Mouse (Mus musculus): Measurements from ENCODE around the gene Gm9803. TPM values are rescaled to one million over a fixed set of nuclear protein-coding genes. Genes with fewer than 3 reads are reported as not detected.
A peak's percentile ranks its signal among the peaks of the same experiment; 100 is the strongest.

Gm9803 gene
- polyA plus RNA-seq, 1 experiment from 2014 or later, result 13.9 TPM

DNA sequence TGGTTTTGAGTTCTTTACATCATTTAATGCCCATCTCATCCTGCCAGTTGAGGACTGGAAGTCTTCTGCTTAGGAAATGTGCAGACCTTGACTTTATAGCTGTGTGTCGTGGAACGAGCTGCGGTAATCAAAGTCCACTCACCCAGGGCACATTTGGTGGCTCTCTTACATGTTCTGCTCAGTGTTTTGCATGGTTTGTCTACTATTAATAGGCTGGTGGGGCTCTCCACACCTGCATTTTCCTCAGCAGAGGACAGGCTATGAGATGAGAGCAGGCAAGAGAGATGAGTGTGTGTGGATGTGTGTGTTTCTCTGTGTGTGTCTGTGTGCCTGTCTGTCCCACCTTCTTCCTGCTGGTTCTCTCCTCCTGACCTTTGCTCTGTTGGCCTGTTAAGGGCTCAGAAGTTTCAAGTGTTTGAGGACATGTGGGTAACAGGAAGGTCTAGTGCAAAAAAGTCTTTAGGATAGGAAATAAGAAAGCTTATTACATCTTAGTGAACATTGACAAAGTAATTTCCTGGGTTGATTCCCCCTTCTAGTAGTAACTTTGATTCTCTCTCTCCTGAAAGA lies 36.4 kb upstream of the Gm9803 start:
- no peaks in the 10 kb centered on the region for H3K9me3 ChIP-seq
- WGBS, result 85% methylated on average over 3 of the region's 3 CpGs
- no peaks in the 10 kb centered on the region for H3K27me3 ChIP-seq (replicated peaks; ENCODE audit: low read depth, poor library complexity, severe bottlenecking)
- DNase-seq (ENCODE audit: low spot score), result no peak
- H3K36me3 ChIP-seq (replicated peaks), result peaks cover 14% of the 10 kb centered on the region
- H3K4me1 ChIP-seq, result peaks cover 53% of the 10 kb centered on the region
- no peak overlapping the region for H3K27ac ChIP-seq (replicated peaks)
- no peak overlapping the region for H3K4me3 ChIP-seq

GRCm38 (mm10) chr10:43488258-43488657 lies 35.6 kb upstream of the Gm9803 start:
- peaks cover 46% of the 10 kb centered on the region for H3K4me1 ChIP-seq
- H3K9me3 ChIP-seq, result no peaks in the 10 kb centered on the region
- H3K27ac ChIP-seq (replicated peaks), result no peak overlapping the region
- no peak overlapping the region for H3K4me3 ChIP-seq
- 78% methylated on average over 4 of the region's 4 CpGs for WGBS
- DNase-seq (ENCODE audit: low spot score), result no peak
- no peaks in the 10 kb centered on the region for H3K27me3 ChIP-seq (replicated peaks; ENCODE audit: low read depth, poor library complexity, severe bottlenecking)
- H3K36me3 ChIP-seq (replicated peaks), result peaks cover 18% of the 10 kb centered on the region

DNA sequence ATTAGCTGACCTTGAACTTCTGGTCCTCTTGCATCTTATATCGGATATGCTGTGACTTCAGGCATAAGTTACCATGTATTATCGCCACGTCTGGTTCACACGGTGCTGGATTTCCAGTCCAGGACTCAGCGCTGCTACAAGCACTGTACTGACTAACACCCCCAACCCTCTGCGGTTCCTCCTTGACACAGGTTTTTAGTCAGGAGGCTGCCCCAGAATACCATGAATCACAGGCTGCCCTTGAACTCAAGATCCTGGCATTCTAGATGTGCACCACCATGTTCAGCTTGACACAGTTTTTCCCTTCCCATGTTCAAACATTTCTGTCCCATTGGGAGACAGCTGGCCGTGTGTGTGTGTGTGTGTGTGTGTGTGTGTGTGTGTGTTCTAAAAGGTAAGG lies 34.7 kb upstream of the Gm9803 start:
- H3K9me3 ChIP-seq, result no peaks in the 10 kb centered on the region
- DNase-seq (ENCODE audit: low spot score), result no peak
- H3K36me3 ChIP-seq (replicated peaks), result peaks cover 24% of the 10 kb centered on the region
- 84% methylated on average over 7 of the region's 7 CpGs for WGBS
- no peaks in the 10 kb centered on the region for H3K27me3 ChIP-seq (replicated peaks; ENCODE audit: low read depth, poor library complexity, severe bottlenecking)
- H3K4me1 ChIP-seq, result peaks cover 40% of the 10 kb centered on the region
- H3K27ac ChIP-seq (replicated peaks), result no peak overlapping the region; the same call in 1 of the 2 replicates
- no peak overlapping the region for H3K4me3 ChIP-seq

DNA sequence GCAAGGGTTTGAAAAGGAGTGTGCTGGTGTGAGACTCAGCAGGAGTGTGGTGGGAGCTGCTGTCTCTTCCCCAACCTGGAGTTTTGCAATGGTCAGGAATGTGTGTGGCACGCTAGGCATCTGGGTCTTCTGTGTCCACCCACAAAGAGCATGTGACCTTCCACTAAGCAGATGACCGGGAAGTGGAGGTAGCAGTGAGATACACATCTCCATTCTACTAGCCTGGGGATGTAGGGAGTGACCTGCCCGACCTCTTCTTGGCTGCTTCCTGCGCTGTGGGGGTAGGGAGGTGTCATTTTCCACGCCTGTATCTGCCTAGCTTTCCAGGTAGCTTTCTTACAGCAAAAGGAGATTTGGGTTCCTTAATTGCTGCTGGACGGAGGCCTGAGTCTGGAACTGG lies 34.3 kb upstream of the Gm9803 start:
- peaks cover 38% of the 10 kb centered on the region for H3K4me1 ChIP-seq
- no peaks in the 10 kb centered on the region for H3K9me3 ChIP-seq
- H3K4me3 ChIP-seq, result no peak overlapping the region
- peak; percentile 39 for DNase-seq (ENCODE audit: low spot score)
- H3K27ac ChIP-seq (replicated peaks), result peak overlapping the region; percentile 68
- H3K36me3 ChIP-seq (replicated peaks), result peaks cover 28% of the 10 kb centered on the region
- 32% methylated on average over 6 of the region's 6 CpGs for WGBS
- no peaks in the 10 kb centered on the region for H3K27me3 ChIP-seq (replicated peaks; ENCODE audit: low read depth, poor library complexity, severe bottlenecking)

- no peak for DNase-seq (ENCODE audit: low spot score)
- peaks cover 38% of the 10 kb centered on the region for H3K4me1 ChIP-seq
- no peaks in the 10 kb centered on the region for H3K27me3 ChIP-seq (replicated peaks; ENCODE audit: low read depth, poor library complexity, severe bottlenecking)
- H3K4me3 ChIP-seq, result no peak overlapping the region
- H3K36me3 ChIP-seq (replicated peaks), result peaks cover 33% of the 10 kb centered on the region
- peak overlapping the region; percentile 68 for H3K27ac ChIP-seq (replicated peaks)
- no peaks in the 10 kb centered on the region for H3K9me3 ChIP-seq
- 71% methylated on average over 8 of the region's 8 CpGs for WGBS
Measured at GRCm38 (mm10) chr10:43490034-43490433, 33.9 kb upstream of the Gm9803 start.

GRCm38 (mm10) chr10:43490846-43491245 lies 33.0 kb upstream of the Gm9803 start:
- 87% methylated on average over 5 of the region's 5 CpGs for WGBS
- Histone ChIP-seq H3K4me1 (peaks cover 38% of the 10 kb centered on the region), H3K27me3 (replicated peaks; ENCODE audit: low read depth, poor library complexity, severe bottlenecking) (no peaks in the 10 kb centered on the region), H3K9me3 (no peaks in the 10 kb centered on the region), H3K36me3 (replicated peaks) (peaks cover 37% of the 10 kb centered on the region), H3K27ac (replicated peaks) (0 out of 2 replicates have a peak overlapping the region, but pooled peaks have one; percentile 68), H3K4me3 (no peak overlapping the region)
- no peak for DNase-seq (ENCODE audit: low spot score)

DNA sequence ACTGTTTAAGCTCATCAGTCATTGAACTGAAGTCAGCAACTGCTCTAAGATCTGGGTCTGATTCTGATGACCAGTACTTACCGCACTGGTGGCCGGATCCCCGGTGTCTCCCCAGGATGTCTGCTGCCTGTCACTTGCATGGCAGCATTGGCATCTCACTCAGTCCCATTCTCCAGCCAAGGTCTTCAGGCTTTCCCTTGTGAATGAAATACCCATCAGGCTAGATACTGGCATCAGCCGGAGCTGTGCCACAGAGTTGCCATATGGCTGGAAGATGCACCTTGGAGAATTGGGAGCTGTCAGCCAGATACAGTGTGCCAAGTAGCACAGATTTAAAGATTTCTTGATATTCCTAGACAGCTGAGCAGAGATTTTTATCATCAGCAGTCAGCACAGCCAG lies 21.3 kb upstream of the Gm9803 start:
- Histone ChIP-seq H3K27ac (replicated peaks) (no peak overlapping the region), H3K4me3 (no peak overlapping the region), H3K9me3 (no peaks in the 10 kb centered on the region), H3K27me3 (replicated peaks; ENCODE audit: low read depth, poor library complexity, severe bottlenecking) (no peaks in the 10 kb centered on the region), H3K4me1 (no peaks in the 10 kb centered on the region), H3K36me3 (replicated peaks) (peaks cover 92% of the 10 kb centered on the region)
- 98% methylated on average over 4 of the region's 4 CpGs for WGBS
- no peak for DNase-seq (ENCODE audit: low spot score)

DNA sequence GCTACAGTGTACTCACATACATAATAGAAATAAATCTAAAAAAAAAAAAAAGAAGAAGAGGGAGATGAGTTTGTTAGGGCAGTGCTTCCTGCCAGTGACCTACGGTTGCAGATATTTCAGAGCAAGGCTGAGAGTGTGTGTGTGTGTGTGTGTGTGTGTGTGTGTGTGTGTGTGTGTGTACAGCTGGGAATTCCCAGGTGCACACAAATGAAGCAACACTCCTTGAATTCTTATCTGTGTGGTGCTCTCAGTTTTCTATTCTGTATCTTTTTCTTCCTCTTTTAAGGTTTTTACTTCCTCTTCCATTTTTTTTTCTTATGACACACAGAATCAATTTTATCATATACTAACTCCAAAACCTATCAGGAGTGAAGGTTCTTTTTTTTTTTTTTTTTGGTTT lies 19.6 kb upstream of the Gm9803 start:
- H3K36me3 ChIP-seq (replicated peaks), result peaks cover 84% of the 10 kb centered on the region
- WGBS, result 79% methylated on average over 1 of the region's 1 CpGs

DNA sequence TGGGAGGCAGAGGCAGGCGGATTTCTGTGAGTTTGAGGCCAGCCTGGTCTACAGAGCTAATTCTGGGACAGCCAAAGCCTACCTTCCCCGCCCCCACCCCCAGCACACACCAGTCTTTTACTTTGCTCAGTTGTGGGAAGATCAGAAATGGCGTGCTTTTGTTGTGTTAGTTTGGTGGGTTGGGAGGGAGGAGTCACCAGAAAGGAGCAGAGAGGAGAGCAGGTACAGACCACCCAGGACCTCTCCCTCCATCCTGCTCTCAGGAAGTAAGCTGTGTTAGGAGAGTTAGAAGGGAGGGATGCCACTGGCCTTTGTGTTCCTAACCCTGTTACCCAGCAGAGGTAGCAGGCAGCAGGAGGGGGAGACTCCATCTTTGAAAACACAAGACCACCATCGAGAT lies 16.8 kb upstream of the Gm9803 start:
- Histone ChIP-seq H3K9me3 (no peaks in the 10 kb centered on the region), H3K4me3 (no peak overlapping the region), H3K27ac (replicated peaks) (no peak overlapping the region), H3K27me3 (replicated peaks; ENCODE audit: low read depth, poor library complexity, severe bottlenecking) (no peaks in the 10 kb centered on the region), H3K4me1 (no peaks in the 10 kb centered on the region), H3K36me3 (replicated peaks) (peaks cover 84% of the 10 kb centered on the region)
- no peak for DNase-seq (ENCODE audit: low spot score)
- WGBS, result 69% methylated on average over 4 of the region's 4 CpGs

More for the DNA sequence above, 19.6 kb upstream of the Gm9803 start:
- Histone ChIP-seq H3K4me1 (no peaks in the 10 kb centered on the region), H3K4me3 (no peak overlapping the region), H3K9me3 (no peaks in the 10 kb centered on the region), H3K27ac (replicated peaks) (no peak overlapping the region), H3K27me3 (replicated peaks; ENCODE audit: low read depth, poor library complexity, severe bottlenecking) (no peaks in the 10 kb centered on the region)
- no peak for DNase-seq (ENCODE audit: low spot score)

GRCm38 (mm10) chr10:43509228-43509627 lies 14.7 kb upstream of the Gm9803 start:
- H3K4me1 ChIP-seq, result no peaks in the 10 kb centered on the region
- DNase-seq (ENCODE audit: low spot score), result no peak
- whole genome bisulfite sequencing, result 95% methylated on average over 7 of the region's 7 CpGs
- H3K4me3 ChIP-seq, result no peak overlapping the region
- no peaks in the 10 kb centered on the region for H3K27me3 ChIP-seq (replicated peaks; ENCODE audit: low read depth, poor library complexity, severe bottlenecking)
- no peak overlapping the region for H3K27ac ChIP-seq (replicated peaks)
- no peaks in the 10 kb centered on the region for H3K9me3 ChIP-seq
- H3K36me3 ChIP-seq (replicated peaks), result peaks cover 86% of the 10 kb centered on the region

DNA sequence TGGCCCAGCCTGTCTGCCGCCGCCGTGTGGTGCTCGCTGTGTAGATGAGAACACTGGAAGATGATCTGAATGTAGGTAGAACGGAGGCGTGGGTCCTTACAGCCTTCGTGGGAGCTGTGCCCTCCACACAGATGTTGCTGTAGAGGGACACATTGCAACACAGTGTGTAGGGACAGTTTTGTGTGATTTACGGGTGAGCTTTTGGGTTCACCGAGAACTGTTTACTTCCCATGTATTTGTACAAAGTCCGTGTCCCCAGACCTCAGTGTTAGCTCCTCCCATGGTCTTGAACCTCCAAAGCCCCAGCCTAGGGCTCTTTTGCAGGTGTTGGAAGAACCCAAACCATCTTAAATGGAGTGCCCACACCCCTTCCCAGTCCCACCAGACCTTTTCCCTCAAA lies 10.9 kb upstream of the Gm9803 start:
- H3K4me3 ChIP-seq, result no peak overlapping the region
- no peak for DNase-seq (ENCODE audit: low spot score)
- H3K36me3 ChIP-seq (replicated peaks), result peaks cover 74% of the 10 kb centered on the region
- peaks cover 5% of the 10 kb centered on the region; the same call in 1 of the 2 replicates for H3K4me1 ChIP-seq
- no peaks in the 10 kb centered on the region for H3K27me3 ChIP-seq (replicated peaks; ENCODE audit: low read depth, poor library complexity, severe bottlenecking)
- WGBS, result 97% methylated on average over 10 of the region's 10 CpGs
- H3K27ac ChIP-seq (replicated peaks), result no peak overlapping the region
- H3K9me3 ChIP-seq, result no peaks in the 10 kb centered on the region

DNA sequence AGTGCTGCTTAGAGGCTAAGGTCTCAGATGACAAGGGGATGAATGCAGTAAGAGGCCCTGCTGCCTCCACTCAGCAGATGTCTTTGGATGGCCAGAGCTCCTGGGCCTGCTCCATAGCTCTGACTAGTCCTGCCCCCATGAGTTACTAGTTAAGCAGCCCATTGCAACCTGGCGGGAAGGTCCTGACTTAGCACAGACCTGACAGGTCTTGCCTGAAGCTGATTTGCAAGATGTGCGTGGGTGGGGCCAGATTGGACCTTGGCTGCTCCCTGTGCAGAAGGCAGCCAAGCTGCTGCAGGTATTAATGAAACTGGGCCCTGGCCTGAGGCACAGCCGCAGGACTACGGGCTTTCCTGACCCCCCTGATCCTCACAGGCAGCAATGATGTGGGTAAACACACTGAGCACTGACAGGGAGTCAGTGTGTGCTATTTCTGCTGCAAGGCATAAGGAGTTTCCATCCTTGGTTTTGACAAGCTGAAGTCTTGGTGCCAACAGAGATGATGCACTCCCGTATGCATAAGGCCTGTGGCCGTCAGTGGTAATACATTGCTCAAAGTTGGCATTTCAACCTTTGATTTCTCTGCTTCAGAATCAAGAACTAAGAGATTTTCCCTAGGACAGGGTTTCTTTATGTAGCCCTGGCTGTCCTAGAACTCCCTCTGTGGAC lies 6.8 kb upstream of the Gm9803 start:
- H3K4me1 ChIP-seq, result peaks cover 5% of the 10 kb centered on the region; the same call in 1 of the 2 replicates
- no peak overlapping the region for H3K4me3 ChIP-seq
- WGBS, result 76% methylated on average over 6 of the region's 6 CpGs
- DNase-seq (ENCODE audit: low spot score), result no peak
- no peaks in the 10 kb centered on the region for H3K27me3 ChIP-seq (replicated peaks; ENCODE audit: low read depth, poor library complexity, severe bottlenecking)
- H3K36me3 ChIP-seq (replicated peaks), result peaks cover 40% of the 10 kb centered on the region
- no peaks in the 10 kb centered on the region for H3K9me3 ChIP-seq
- no peak overlapping the region for H3K27ac ChIP-seq (replicated peaks)

- 76% methylated on average over 4 of the region's 4 CpGs for WGBS
- H3K9me3 ChIP-seq, result no peaks in the 10 kb centered on the region
- H3K36me3 ChIP-seq (replicated peaks), result peaks cover 33% of the 10 kb centered on the region
- H3K4me3 ChIP-seq, result no peak overlapping the region
- H3K27me3 ChIP-seq (replicated peaks; ENCODE audit: low read depth, poor library complexity, severe bottlenecking), result no peaks in the 10 kb centered on the region
- peaks cover 5% of the 10 kb centered on the region; the same call in 1 of the 2 replicates for H3K4me1 ChIP-seq
- H3K27ac ChIP-seq (replicated peaks), result no peak overlapping the region
- no peak for DNase-seq (ENCODE audit: low spot score)
Measured at GRCm38 (mm10) chr10:43517836-43518235, 6.0 kb upstream of the Gm9803 start.
